Mouse (Mus musculus): ENCODE results near the gene Gm17720.
"Not testable (repeated sequence)": the region's sequence is repeated elsewhere in the genome, so short reads cannot be mapped to it uniquely, and the experiment has no call there.

Gm17720 gene

GRCm38 (mm10) chr8:110039659-110040058 lies 62.9 kb downstream of the Gm17720 start, which contains the start of gene Chst4:
Gene Chst4 (minus strand): TSS chr8:110039740.
- no peak for DNase-seq (ENCODE audit: low read depth, low spot score)

GRCm38 (mm10) chr8:110039216-110039615 lies 63.3 kb downstream of the Gm17720 start:
- no peak for DNase-seq (ENCODE audit: low read depth, low spot score)

DNA sequence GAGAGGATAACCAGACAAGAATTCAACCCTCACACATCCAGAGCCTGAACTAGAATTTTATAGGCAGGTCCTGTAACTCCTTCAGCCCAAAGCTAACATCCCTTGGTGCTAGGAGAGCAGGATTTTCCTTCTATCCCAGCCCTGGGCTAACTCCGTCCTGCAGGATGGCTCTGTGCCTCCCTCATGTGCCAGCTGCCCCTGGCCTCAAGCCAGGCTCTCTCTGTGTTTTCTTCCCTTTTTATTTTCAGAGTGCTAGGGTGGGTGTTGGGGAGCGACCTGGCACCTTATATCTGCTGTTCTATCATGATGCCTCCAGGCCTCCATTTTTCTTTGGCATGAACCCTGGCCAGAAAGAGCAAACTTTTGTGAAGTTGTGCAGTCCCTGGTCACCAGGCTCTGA lies 66.4 kb downstream of the Gm17720 start:
- no peak for DNase-seq (ENCODE audit: low read depth, low spot score)

DNA sequence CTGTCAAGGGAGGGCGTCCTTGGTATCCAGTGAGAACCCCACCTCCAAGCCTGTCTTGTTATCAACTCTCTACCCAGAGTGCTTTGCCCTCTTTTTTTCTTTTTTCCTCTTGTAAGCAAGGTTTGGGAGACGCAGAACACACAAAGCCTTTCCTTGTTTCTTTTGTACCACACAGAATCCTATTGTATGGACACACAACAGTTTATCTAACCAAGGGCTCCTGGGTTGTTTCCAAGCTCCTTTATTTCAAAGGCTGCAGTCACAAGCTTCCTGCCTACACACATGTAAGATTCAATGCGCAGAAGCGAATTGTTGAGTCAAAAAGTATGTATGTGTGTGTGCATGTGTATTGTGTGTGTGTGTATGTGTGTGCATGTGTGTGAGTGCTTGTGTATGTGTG lies 68.2 kb downstream of the Gm17720 start:
- no peak for DNase-seq (ENCODE audit: low read depth, low spot score)

GRCm38 (mm10) chr8:110033771-110034170 lies 68.8 kb downstream of the Gm17720 start:
- not testable (repeated sequence) for DNase-seq (ENCODE audit: low read depth, low spot score)

All from brain, embryonic 18.5 days (tissue).